Mouse (Mus musculus) kidney, embryonic 16.5 days (tissue): ENCODE measurements around the gene Nckap1l. TPM values are rescaled to one million over a fixed set of nuclear protein-coding genes. Genes with fewer than 3 reads are reported as not detected.

Source experiments
- ATAC-seq: fragments of 200-750 bp; cut with Nextera tagmentation; 2 replicates; pipeline ENCODE4 v1.8.0; 2017; ENCODE audit warnings: moderate TSS enrichment; ENCODE audit not compliant: low FRiP score, low TSS enrichment
- H3K27ac ChIP-seq: fragments of 300-500 bp; sonication (generic); 2 replicates; pipeline ENCODE4 v1.5.1; 2014; ENCODE audit warnings: low read length
- H3K27me3 ChIP-seq: fragments of 300-500 bp; sonication (generic); 2 replicates; pipeline ENCODE4 v1.6.1; 2014; ENCODE audit warnings: low read length, control low read depth, mixed read lengths; ENCODE audit not compliant: insufficient read depth
- H3K36me3 ChIP-seq: fragments of 300-500 bp; sonication (generic); 2 replicates; pipeline ENCODE4 v1.6.1; 2014; ENCODE audit warnings: low read length, control low read depth, mixed read lengths; ENCODE audit not compliant: insufficient read depth
- H3K4me1 ChIP-seq: fragments of 300-500 bp; sonication (generic); 2 replicates; pipeline ENCODE4 v1.6.1; 2014; ENCODE audit warnings: low read length, control low read depth, mixed read lengths; ENCODE audit not compliant: insufficient read depth
- H3K4me2 ChIP-seq: fragments of 300-500 bp; sonication (generic); replicated peaks from 2 replicates; pipeline ENCODE4 v1.6.1; 2014; ENCODE audit warnings: low read depth, low read length
- H3K4me3 ChIP-seq: fragments of 300-500 bp; sonication (generic); 2 replicates; pipeline ENCODE4 v1.5.1; 2014; ENCODE audit warnings: mild to moderate bottlenecking, low read length
- H3K9ac ChIP-seq: fragments of 300-500 bp; sonication (generic); replicated peaks from 2 replicates; pipeline ENCODE4 v1.6.1; 2014; ENCODE audit warnings: low read length
- H3K9me3 ChIP-seq: fragments of 300-500 bp; sonication (generic); 2 replicates; pipeline ENCODE4 v1.6.1; 2016; ENCODE audit warnings: low read length, control low read depth
- WGBS: fragments of 180-500 bp; shearing (Covaris S2); extraction: QIAGEN DNeasy Blood & Tissue Kit; methylation state at CpG from one replicate; pipeline ENCODE4 v1.1.7; 2014; 5-methylcytosine and 5-hydroxymethylcytosine counted together
- polyA plus RNA-seq: library from polyadenylated mRNA; unstranded; fragments of >200 nt; fragmentation: Nextera tagmentation; extraction: Ambion mirVana; gene quantifications from 2 replicates; pipeline ENCODE4 v1.2.1, GENCODE M21; 2015

Nckap1l gene
- polyA plus RNA-seq, 1 experiment from 2014 or later = 2.0 TPM

- H3K9me3 ChIP-seq = no peaks in the 10 kb centered on the region
- 46% methylated on average over 3 of the region's 3 CpGs for WGBS
- H3K4me3 ChIP-seq = no peak overlapping the region
- ATAC-seq = no peak
- peaks cover 23% of the 10 kb centered on the region for H3K4me1 ChIP-seq
- H3K27ac ChIP-seq = no peak overlapping the region
- no peak overlapping the region for H3K9ac ChIP-seq
- H3K4me2 ChIP-seq = no peak overlapping the region
- H3K27me3 ChIP-seq = no peaks in the 10 kb centered on the region
- no peaks in the 10 kb centered on the region for H3K36me3 ChIP-seq
Measured at GRCm38 (mm10) chr15:103514914-103515313, 61.3 kb downstream of the Nckap1l start.

GRCm38 (mm10) chr15:103518600-103519385, 65.2 kb downstream of the Nckap1l start:
- no peak overlapping the region for H3K9ac ChIP-seq
- H3K9me3 ChIP-seq = no peaks in the 10 kb centered on the region
- 0 out of 2 replicates have a peak, but pooled peaks have one; percentile 4 for ATAC-seq
- WGBS = 5% methylated on average over 5 of the region's 5 CpGs
- no peak overlapping the region for H3K4me3 ChIP-seq
- peaks cover 26% of the 10 kb centered on the region for H3K4me1 ChIP-seq
- no peaks in the 10 kb centered on the region for H3K36me3 ChIP-seq
- H3K27me3 ChIP-seq = no peaks in the 10 kb centered on the region
- no peak overlapping the region for H3K4me2 ChIP-seq
- H3K27ac ChIP-seq = no peak overlapping the region

- Histone ChIP-seq H3K4me3 (no peak overlapping the region), H3K4me1 (peaks cover 23% of the 10 kb centered on the region), H3K9ac (no peak overlapping the region), H3K27ac (no peak overlapping the region), H3K9me3 (no peaks in the 10 kb centered on the region), H3K27me3 (no peaks in the 10 kb centered on the region), H3K4me2 (no peak overlapping the region), H3K36me3 (no peaks in the 10 kb centered on the region)
- no peak for ATAC-seq
- 30% methylated on average over 4 of the region's 4 CpGs for WGBS
Measured at GRCm38 (mm10) chr15:103519386-103520378, 66.1 kb downstream of the Nckap1l start.

- no peaks in the 10 kb centered on the region for H3K9me3 ChIP-seq
- no peak for ATAC-seq
- 60% methylated on average over 3 of the region's 3 CpGs for WGBS
- H3K9ac ChIP-seq = no peak overlapping the region
- no peaks in the 10 kb centered on the region for H3K36me3 ChIP-seq
- H3K4me2 ChIP-seq = no peak overlapping the region
- H3K27ac ChIP-seq = no peak overlapping the region
- H3K27me3 ChIP-seq = no peaks in the 10 kb centered on the region
- no peak overlapping the region for H3K4me3 ChIP-seq
- H3K4me1 ChIP-seq = peaks cover 23% of the 10 kb centered on the region
Measured at GRCm38 (mm10) chr15:103522458-103523099, 69.0 kb downstream of the Nckap1l start.

GRCm38 (mm10) chr15:103523156-103523555, 69.6 kb downstream of the Nckap1l start:
- peaks cover 20% of the 10 kb centered on the region for H3K4me1 ChIP-seq
- H3K27ac ChIP-seq = no peak overlapping the region
- H3K9ac ChIP-seq = no peak overlapping the region
- H3K4me2 ChIP-seq = no peak overlapping the region
- no peak overlapping the region for H3K4me3 ChIP-seq
- ATAC-seq = no peak
- H3K9me3 ChIP-seq = no peaks in the 10 kb centered on the region
- H3K36me3 ChIP-seq = no peaks in the 10 kb centered on the region
- WGBS = 72% methylated on average over 3 of the region's 3 CpGs
- no peaks in the 10 kb centered on the region for H3K27me3 ChIP-seq

- Histone ChIP-seq H3K4me1 (no peaks in the 10 kb centered on the region), H3K4me2 (no peak overlapping the region), H3K9me3 (no peaks in the 10 kb centered on the region), H3K27ac (no peak overlapping the region), H3K4me3 (no peak overlapping the region), H3K36me3 (no peaks in the 10 kb centered on the region), H3K9ac (no peak overlapping the region), H3K27me3 (0 out of 2 replicates have a peak, but pooled peaks cover 4% of the 10 kb centered on the region)
- ATAC-seq = peak; percentile 68
- 8% methylated on average over 5 of the region's 5 CpGs for WGBS
Measured at GRCm38 (mm10) chr15:103530372-103530771, 76.8 kb downstream of the Nckap1l start.

GRCm38 (mm10) chr15:103534054-103534620, 80.5 kb downstream of the Nckap1l start:
- no peak overlapping the region for H3K27ac ChIP-seq
- H3K9ac ChIP-seq = no peak overlapping the region
- WGBS = 81% methylated on average over 7 of the region's 7 CpGs
- no peaks in the 10 kb centered on the region for H3K9me3 ChIP-seq
- ATAC-seq = no peak
- H3K36me3 ChIP-seq = no peaks in the 10 kb centered on the region
- no peak overlapping the region for H3K4me2 ChIP-seq
- peaks cover 22% of the 10 kb centered on the region for H3K27me3 ChIP-seq
- no peak overlapping the region for H3K4me3 ChIP-seq
- H3K4me1 ChIP-seq = peaks cover 16% of the 10 kb centered on the region

GRCm38 (mm10) chr15:103535030-103535429, 81.4 kb downstream of the Nckap1l start:
- no peak overlapping the region for H3K9ac ChIP-seq
- no peaks in the 10 kb centered on the region for H3K9me3 ChIP-seq
- no peak for ATAC-seq
- no peak overlapping the region for H3K4me3 ChIP-seq
- H3K27me3 ChIP-seq = peaks cover 22% of the 10 kb centered on the region
- WGBS = 92% methylated on average over 2 of the region's 2 CpGs
- no peaks in the 10 kb centered on the region for H3K36me3 ChIP-seq
- H3K4me1 ChIP-seq = peaks cover 19% of the 10 kb centered on the region
- no peak overlapping the region for H3K4me2 ChIP-seq
- no peak overlapping the region for H3K27ac ChIP-seq

- H3K27me3 ChIP-seq = peaks cover 24% of the 10 kb centered on the region
- H3K36me3 ChIP-seq = no peaks in the 10 kb centered on the region
- H3K4me1 ChIP-seq = peaks cover 24% of the 10 kb centered on the region
- no peak overlapping the region for H3K4me3 ChIP-seq
- no peak overlapping the region for H3K27ac ChIP-seq
- no peak overlapping the region for H3K4me2 ChIP-seq
- H3K9me3 ChIP-seq = no peaks in the 10 kb centered on the region
- WGBS = 73% methylated on average over 1 of the region's 1 CpGs
- H3K9ac ChIP-seq = no peak overlapping the region
- ATAC-seq = no peak
Measured at GRCm38 (mm10) chr15:103535786-103536185, 82.2 kb downstream of the Nckap1l start.
